Mouse (Mus musculus) testis, adult 2 months (tissue): ENCODE results near the gene Ap5s1.

Experiments
- CTCF ChIP-seq: fragments of 200-500 bp; IDR thresholded peaks from 2 replicates; pipeline ENCODE4 v1.5.1; 2012; ENCODE audit warnings: low read depth, mild to moderate bottlenecking, inconsistent platforms, low read length, moderate library complexity; ENCODE audit not compliant: control insufficient read depth, insufficient read depth, insufficient replicate concordance
- POLR2A ChIP-seq: fragments of 200-500 bp; IDR thresholded peaks from 2 replicates; pipeline ENCODE4 v1.6.1; 2012; ENCODE audit warnings: low read depth, mild to moderate bottlenecking, inconsistent platforms, low read length, moderate library complexity; ENCODE audit not compliant: control insufficient read depth

DNA sequence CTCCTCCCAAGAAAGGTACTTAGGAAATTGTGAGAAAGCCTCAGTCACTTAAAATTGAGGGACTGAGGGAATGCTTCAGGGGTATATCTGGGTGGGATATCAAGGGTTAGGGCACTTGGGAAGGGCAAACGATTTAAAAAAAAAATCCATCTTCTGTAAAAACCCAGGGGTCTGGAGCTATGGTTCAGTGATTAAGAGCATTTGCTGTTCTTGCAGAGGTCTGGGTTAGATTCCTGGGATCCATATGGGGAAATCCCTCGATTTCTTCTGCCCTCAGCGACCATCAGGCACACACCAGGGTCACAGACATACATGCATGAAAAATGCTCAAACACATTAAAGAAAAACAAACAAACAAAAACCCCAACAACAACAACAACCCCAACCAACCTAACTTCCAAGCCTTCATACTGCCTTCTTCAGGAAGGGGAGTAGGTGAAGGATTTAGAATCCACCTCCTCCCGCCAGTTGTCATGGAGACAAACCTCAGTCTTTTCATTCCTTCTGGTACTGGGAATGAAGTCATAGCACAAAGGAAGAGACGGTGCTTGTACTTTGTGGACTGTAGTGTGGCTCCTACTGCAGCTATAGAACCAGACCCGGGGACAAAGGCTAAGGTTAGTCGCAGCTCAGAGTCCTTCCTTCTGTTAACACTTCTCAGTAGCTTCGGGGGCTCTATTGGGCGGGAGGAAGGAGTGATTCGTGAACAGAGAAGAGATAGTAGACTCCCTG is 54.8 kb downstream of the Ap5s1 start:
- no peak for TF ChIP-seq POLR2A
- TF ChIP-seq CTCF, result no peak
